Mouse (Mus musculus): Measurements from ENCODE around the gene Oasl1.

DNA sequence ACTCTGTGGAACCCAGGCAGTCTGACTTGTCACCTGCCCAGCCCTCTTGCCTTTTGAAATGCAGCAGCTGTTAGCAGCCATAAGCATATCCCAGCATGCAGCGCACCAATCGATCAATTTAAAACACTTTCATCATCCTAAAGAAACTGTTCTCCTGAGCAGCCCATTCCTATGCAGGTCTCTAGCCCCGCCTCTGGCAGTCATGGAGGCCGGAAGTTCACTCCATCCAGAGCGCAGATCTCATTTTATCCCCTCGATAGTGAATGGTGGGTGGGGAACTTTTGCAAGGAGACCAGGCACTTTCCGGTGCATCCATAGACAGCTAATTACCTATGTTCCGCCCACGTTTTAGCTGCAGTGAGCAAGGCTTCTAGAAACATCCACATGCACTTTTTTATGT is 49.2 kb downstream of the Oasl1 start:
- TF ChIP-seq CTCF (IDR thresholded peaks at IDR 0.05; ENCODE audit: borderline replicate concordance, extremely low read depth, insufficient read depth, insufficient read length) (no peak), POLR2A (IDR thresholded peaks at IDR 0.05; ENCODE audit: borderline replicate concordance, extremely low read depth, insufficient read depth, insufficient read length, poor library complexity, severe bottlenecking) (no peak)
